Mouse (Mus musculus): Measurements from ENCODE around the gene Tcf7l1. TPM values are rescaled to one million over a fixed set of nuclear protein-coding genes. Genes with fewer than 3 reads are reported as not detected.

The Tcf7l1 gene
- total and polyA plus RNA-seq, 2 experiments from 2014 or later: 4.0 to 9.1 TPM

- DNase-seq (ENCODE audit: low spot score) (peak; percentile 55), ATAC-seq (peak; percentile 69)
- Histone ChIP-seq H3K27ac (peak overlapping the region; percentile 32; the same call in 1 of the 2 replicates), H3K4me2 (ENCODE audit: low read depth, low read length) (peak overlapping the region; percentile 40), H3K36me3 (ENCODE audit: insufficient read depth, low read length) (no peaks in the 10 kb centered on the region), H3K9ac (replicated peaks; ENCODE audit: low read length) (no peak overlapping the region), H3K4me1 (ENCODE audit: insufficient read depth, low read length) (peaks cover 17% of the 10 kb centered on the region), H3K4me3 (ENCODE audit: low read length) (no peak overlapping the region), H3K27me3 (ENCODE audit: insufficient read depth, low read length) (no peaks in the 10 kb centered on the region), H3K9me3 (ENCODE audit: low read length) (no peaks in the 10 kb centered on the region)
- WGBS: 18% methylated on average over 11 of the region's 11 CpGs
- TF ChIP-seq CTCF (IDR thresholded peaks at IDR 0.05; ENCODE audit: low read depth): no peak
Observed at GRCm38 (mm10) chr6:72677510-72678220, 111.4 kb downstream of the Tcf7l1 start.

GRCm38 (mm10) chr6:72677079-72677478 is 112.0 kb downstream of the Tcf7l1 start:
- Histone ChIP-seq H3K4me3 (ENCODE audit: low read length) (no peak overlapping the region), H3K9me3 (ENCODE audit: low read length) (no peaks in the 10 kb centered on the region), H3K27ac (peak overlapping the region; percentile 32; the same call in 1 of the 2 replicates), H3K4me1 (ENCODE audit: insufficient read depth, low read length) (peaks cover 14% of the 10 kb centered on the region; the same call in 1 of the 2 replicates), H3K27me3 (ENCODE audit: insufficient read depth, low read length) (no peaks in the 10 kb centered on the region), H3K9ac (replicated peaks; ENCODE audit: low read length) (no peak overlapping the region), H3K4me2 (ENCODE audit: low read depth, low read length) (peak overlapping the region; percentile 40), H3K36me3 (ENCODE audit: insufficient read depth, low read length) (no peaks in the 10 kb centered on the region)
- no peak for TF ChIP-seq CTCF (IDR thresholded peaks at IDR 0.05; ENCODE audit: low read depth)
- peak; percentile 55 for ATAC-seq
- WGBS: 8% methylated on average over 10 of the region's 10 CpGs
- no peak for DNase-seq (ENCODE audit: low spot score)

DNA sequence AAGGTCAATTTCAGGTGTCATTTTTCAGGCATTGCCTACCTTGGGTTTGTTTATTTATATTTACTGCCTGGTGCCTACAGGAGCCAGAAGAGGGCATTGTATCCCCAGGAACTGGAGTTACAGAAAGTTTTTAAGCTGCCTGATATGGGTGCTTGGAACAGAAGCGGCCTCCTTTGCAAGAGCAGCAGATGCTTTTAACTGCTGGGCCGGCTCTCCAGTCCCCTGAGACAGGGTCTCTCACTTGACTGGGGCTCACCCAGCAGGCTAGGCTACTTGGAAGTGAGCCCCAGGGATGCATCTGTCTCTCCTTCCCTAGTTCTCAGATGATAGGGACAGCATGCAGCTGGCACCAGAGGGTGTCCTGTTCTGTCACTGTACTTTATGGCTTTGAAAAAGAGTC is 112.7 kb downstream of the Tcf7l1 start:
- Histone ChIP-seq H3K9ac (replicated peaks; ENCODE audit: low read length) (no peak overlapping the region), H3K27me3 (ENCODE audit: insufficient read depth, low read length) (no peaks in the 10 kb centered on the region), H3K27ac (no peak overlapping the region), H3K36me3 (ENCODE audit: insufficient read depth, low read length) (no peaks in the 10 kb centered on the region), H3K4me1 (ENCODE audit: insufficient read depth, low read length) (peaks cover 14% of the 10 kb centered on the region; the same call in 1 of the 2 replicates), H3K4me3 (ENCODE audit: low read length) (no peak overlapping the region), H3K9me3 (ENCODE audit: low read length) (no peaks in the 10 kb centered on the region), H3K4me2 (ENCODE audit: low read depth, low read length) (no peak overlapping the region)
- ATAC-seq (no peak), DNase-seq (ENCODE audit: low spot score) (no peak)
- TF ChIP-seq CTCF (IDR thresholded peaks at IDR 0.05; ENCODE audit: low read depth): peak; percentile 38; the same call in 1 of the 2 replicates
- 58% methylated on average over 2 of the region's 2 CpGs for WGBS

DNA sequence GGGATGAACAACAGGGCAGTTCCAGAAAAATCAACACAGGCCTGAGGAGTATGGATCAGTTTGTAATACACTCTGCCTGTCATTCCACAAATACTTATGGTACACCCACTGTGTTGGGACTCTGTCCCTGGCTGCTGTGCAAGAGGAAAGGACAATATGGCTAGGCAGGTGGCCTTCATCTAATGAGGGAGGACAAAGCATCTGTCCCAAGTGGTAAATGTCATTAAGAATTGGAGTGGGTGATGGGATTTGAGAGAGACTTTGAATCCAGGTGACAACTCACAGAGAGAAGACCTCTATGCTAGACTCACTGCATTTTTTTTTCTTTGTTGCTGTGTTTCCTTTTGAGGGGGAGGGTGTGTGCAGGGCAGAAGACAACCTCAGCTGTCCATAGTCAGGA is 115.3 kb downstream of the Tcf7l1 start:
- Histone ChIP-seq H3K4me2 (ENCODE audit: low read depth, low read length) (no peak overlapping the region), H3K27ac (no peak overlapping the region), H3K36me3 (ENCODE audit: insufficient read depth, low read length) (no peaks in the 10 kb centered on the region), H3K9me3 (ENCODE audit: low read length) (no peaks in the 10 kb centered on the region), H3K4me3 (ENCODE audit: low read length) (no peak overlapping the region), H3K4me1 (ENCODE audit: insufficient read depth, low read length) (peaks cover 12% of the 10 kb centered on the region; the same call in 1 of the 2 replicates), H3K27me3 (ENCODE audit: insufficient read depth, low read length) (no peaks in the 10 kb centered on the region), H3K9ac (replicated peaks; ENCODE audit: low read length) (no peak overlapping the region)
- no peak for ATAC-seq
- no peak for TF ChIP-seq CTCF (IDR thresholded peaks at IDR 0.05; ENCODE audit: low read depth)
- no peak for DNase-seq (ENCODE audit: low spot score)

DNA sequence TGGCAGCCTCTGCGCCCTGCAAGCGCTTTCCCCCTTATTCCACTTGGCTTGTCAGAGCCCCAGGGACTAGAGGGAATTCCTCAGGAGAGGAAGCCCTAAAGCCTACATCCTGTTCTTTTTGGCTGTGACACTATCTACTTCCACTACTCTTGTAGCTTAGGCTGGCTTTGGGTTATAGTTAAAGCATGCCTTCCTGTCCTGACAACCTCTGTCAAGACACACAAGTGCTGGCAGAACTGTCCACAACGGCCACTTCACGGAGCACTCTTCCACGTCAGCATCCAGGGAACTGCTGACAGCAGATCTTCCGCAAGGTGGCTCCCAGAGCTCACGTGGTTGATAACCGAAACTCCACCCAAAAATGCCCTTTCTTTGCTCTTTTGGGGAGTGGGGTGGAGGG is 117.9 kb downstream of the Tcf7l1 start:
- Histone ChIP-seq H3K9me3 (ENCODE audit: low read length) (no peaks in the 10 kb centered on the region), H3K9ac (replicated peaks; ENCODE audit: low read length) (no peak overlapping the region), H3K36me3 (ENCODE audit: insufficient read depth, low read length) (no peaks in the 10 kb centered on the region), H3K27me3 (ENCODE audit: insufficient read depth, low read length) (no peaks in the 10 kb centered on the region), H3K27ac (no peak overlapping the region), H3K4me2 (ENCODE audit: low read depth, low read length) (no peak overlapping the region), H3K4me1 (ENCODE audit: insufficient read depth, low read length) (no peaks in the 10 kb centered on the region), H3K4me3 (ENCODE audit: low read length) (no peak overlapping the region)
- WGBS: 80% methylated on average over 8 of the region's 8 CpGs
- no peak for TF ChIP-seq CTCF (IDR thresholded peaks at IDR 0.05; ENCODE audit: low read depth)
- ATAC-seq (no peak), DNase-seq (ENCODE audit: low spot score) (no peak)

- TF ChIP-seq CTCF (IDR thresholded peaks at IDR 0.05; ENCODE audit: low read depth): peak; percentile 66
- H3K27ac ChIP-seq: no peak overlapping the region
- H3K36me3 ChIP-seq (ENCODE audit: insufficient read depth, low read length): no peaks in the 10 kb centered on the region
- no peak overlapping the region for H3K4me2 ChIP-seq (ENCODE audit: low read depth, low read length)
- H3K4me1 ChIP-seq (ENCODE audit: insufficient read depth, low read length): 0 out of 2 replicates have a peak, but pooled peaks cover 2% of the 10 kb centered on the region
- no peak overlapping the region for H3K9ac ChIP-seq (replicated peaks; ENCODE audit: low read length)
- H3K9me3 ChIP-seq (ENCODE audit: low read length): no peaks in the 10 kb centered on the region
- DNase-seq (ENCODE audit: low spot score) (peak; percentile 73), ATAC-seq (0 out of 2 replicates have a peak, but pooled peaks have one; percentile 47)
- 52% methylated on average over 4 of the region's 4 CpGs for WGBS
- no peak overlapping the region for H3K4me3 ChIP-seq (ENCODE audit: low read length)
- H3K27me3 ChIP-seq (ENCODE audit: insufficient read depth, low read length): no peaks in the 10 kb centered on the region
Observed at GRCm38 (mm10) chr6:72667021-72667420, 122.0 kb downstream of the Tcf7l1 start.

- no peak for TF ChIP-seq CTCF (IDR thresholded peaks at IDR 0.05; ENCODE audit: low read depth)
- ATAC-seq (no peak), DNase-seq (ENCODE audit: low spot score) (no peak)
- no peak overlapping the region for H3K27ac ChIP-seq
- no peak overlapping the region for H3K4me3 ChIP-seq (ENCODE audit: low read length)
- 0 out of 2 replicates have a peak, but pooled peaks cover 2% of the 10 kb centered on the region for H3K4me1 ChIP-seq (ENCODE audit: insufficient read depth, low read length)
- no peaks in the 10 kb centered on the region for H3K36me3 ChIP-seq (ENCODE audit: insufficient read depth, low read length)
- H3K9me3 ChIP-seq (ENCODE audit: low read length): no peaks in the 10 kb centered on the region
- no peak overlapping the region for H3K9ac ChIP-seq (replicated peaks; ENCODE audit: low read length)
- H3K27me3 ChIP-seq (ENCODE audit: insufficient read depth, low read length): no peaks in the 10 kb centered on the region
- no peak overlapping the region for H3K4me2 ChIP-seq (ENCODE audit: low read depth, low read length)
- 78% methylated on average over 8 of the region's 8 CpGs for WGBS
Observed at GRCm38 (mm10) chr6:72664290-72664689, 124.8 kb downstream of the Tcf7l1 start.
